Mouse (Mus musculus) heart, adult 8-10 months (tissue): ENCODE measurements around the gene Col6a2. TPM values are rescaled to one million over a fixed set of nuclear protein-coding genes. Genes with fewer than 3 reads are reported as not detected.

ENCODE experiments used
- DNase-seq: peaks from one replicate; pipeline ENCODE4 v3.0.0; 2022; ENCODE audit warnings: low spot score
- total RNA-seq, 4 experiments: library from RNA; stranded (reverse); gene quantifications; 2 replicates each; pipeline ENCODE4 v1.2.4; 2022

Gene Col6a2
- total RNA-seq, result 10 to 100 TPM; 27.7 to 45.4 (median 40.4) TPM

DNA sequence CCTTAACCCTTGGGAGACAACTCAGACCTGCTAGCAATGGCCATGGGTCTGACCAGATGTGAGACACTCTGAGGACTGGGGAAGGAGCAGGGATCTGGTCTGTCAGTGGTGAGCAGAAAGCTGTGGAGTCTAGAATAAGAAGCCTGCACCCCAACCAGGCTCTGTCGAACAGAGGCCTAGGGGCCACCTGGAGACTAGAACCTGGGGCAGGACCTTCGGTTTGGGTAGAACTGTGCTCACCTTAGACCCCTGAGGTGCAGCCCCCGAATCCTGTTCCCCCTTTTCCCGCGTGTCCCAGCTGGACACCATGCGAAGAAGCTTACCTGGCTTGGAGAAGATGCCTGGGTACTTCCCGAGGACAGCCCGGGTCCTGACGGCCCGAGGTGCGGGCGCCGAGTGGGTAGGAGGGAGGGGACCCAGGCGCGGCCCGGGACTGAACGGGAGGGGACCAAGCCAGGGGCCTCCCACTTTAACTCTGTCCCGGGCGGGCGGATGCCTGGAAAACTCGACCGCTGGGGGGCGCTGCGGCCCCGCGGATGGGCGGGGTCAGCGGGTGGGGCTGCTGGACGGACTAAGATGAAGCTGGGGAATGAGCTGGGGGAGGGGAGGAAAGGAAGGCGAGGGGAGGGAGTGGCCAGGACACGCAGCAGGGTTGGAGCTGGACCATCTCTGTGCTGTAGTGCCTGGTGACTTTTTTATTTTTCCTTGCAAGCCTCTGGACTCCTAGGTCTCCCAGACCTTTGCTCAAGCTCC lies at the start of gene Col6a2:
Col6a2 (minus strand) TSS at position 703 of the 753 bp plus-strand sequence.
- DNase-seq, result peak; percentile 88

DNA sequence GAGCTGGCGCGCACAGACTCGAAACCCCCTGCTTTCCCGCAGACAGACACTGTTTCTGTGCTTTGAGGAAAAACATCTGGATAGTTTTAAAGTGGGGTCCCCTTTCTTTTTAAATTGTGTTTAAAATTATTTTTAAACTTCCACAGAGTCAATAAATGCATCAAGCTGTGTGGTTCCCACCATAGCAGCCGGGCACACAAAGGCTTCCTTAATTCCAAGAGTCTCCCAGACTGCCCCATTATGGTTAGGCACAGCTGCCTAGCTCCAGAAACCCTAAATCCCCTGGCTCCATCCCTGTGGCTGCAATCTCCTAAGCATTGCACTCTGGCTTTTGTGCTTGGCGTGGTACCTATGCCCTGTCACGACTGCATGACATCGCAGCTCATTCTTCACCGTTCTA lies 48.5 kb upstream of the Col6a2 start:
- DNase-seq, result no peak

DNA sequence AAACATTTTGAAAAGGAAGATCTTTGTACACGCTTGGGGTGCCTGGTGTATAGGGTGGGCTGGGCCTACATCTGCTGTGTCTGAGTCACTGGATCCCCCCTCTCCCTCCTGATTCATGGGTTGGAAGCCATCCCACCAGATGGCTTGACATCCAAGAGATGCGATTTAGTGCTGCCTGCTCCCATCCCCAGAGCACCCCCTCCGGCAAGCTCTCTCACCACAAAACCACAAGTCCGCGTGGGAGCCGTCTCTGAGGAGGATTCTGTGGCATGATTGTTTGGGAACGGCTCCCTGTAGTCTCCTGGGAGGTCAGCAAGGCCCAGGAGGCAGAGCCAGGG lies 45.5 kb upstream of the Col6a2 start:
- DNase-seq, result peak; percentile 60

DNA sequence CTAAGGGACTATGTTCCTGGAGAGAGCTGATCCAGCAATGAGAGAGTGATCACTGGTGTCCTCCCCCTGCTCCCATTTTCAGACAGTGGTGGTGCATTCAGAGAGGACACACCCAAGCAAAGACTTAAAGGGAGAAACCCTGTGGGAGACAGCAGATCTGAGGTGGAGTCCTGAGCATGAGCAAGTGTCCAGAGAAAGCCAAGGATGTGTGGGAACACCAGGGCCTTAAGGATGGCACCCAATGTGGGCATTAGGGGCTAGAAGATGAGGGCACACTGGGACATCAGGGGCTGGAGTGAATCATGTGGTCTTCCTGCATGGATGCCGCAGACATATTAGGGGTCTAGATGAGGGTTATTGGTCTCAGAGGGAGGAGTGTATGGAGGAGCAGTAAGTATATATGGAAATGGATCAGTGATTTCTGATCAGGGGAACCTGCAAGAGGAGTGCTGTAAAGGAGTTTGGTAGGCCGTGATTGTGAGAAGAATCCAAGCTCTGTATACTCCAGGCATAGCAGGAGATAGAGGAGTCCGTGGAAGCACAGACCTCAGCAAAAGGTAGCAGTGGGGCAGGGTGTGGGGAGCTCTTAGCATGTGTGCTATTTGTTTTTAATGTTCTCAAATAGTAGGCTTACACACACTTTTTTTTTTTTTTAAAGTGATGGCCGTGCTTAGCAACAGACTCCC lies 45.0 kb upstream of the Col6a2 start:
- DNase-seq, result no peak

DNA sequence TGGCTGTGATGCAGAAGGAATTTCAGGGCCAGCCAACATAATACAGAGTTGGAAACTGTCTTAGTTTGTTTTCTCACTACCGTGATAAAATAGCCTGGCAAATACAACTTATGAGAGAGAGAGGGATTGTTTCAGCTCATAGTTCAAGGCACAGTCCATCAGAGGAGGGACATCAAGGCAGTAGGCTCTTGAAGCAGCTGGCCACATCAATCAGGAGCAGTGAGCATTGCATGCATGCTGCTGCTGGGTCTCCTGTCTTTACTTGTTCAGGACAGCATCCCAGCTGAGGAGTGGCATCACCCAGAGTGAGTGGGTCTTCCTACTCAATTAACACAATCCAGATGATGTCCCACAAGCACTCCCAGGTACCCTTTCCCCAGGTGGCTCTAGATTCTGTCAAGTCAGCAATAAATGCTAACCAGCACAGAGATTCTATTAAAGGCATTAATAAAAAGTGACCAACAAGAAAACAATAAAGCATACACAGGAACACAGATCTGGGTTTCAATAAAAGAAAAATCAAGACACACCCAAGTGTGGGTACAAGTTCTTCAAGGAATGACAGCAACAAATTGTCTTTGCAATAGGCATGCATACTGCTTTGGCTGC lies 43.9 kb upstream of the Col6a2 start:
- no peak for DNase-seq

DNA sequence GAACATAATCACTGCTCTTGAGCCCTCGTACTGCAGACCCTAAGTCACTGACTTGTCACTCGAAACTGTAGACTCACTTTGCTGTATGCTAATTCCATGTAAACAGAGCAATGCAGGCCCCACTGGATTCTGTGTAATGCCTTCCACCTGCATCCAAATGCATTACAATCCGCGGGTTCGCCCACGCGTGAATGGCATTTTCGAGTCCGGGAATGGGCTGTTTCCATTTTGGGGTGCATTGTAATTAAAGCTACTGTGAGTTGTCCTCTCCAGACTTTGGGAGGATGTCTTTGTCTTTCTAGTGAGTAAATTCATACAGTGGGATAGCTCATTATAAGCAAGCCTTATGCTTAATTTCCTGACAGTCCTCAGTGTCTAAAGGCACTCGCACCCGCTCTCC lies 42.1 kb upstream of the Col6a2 start:
- no peak for DNase-seq

DNA sequence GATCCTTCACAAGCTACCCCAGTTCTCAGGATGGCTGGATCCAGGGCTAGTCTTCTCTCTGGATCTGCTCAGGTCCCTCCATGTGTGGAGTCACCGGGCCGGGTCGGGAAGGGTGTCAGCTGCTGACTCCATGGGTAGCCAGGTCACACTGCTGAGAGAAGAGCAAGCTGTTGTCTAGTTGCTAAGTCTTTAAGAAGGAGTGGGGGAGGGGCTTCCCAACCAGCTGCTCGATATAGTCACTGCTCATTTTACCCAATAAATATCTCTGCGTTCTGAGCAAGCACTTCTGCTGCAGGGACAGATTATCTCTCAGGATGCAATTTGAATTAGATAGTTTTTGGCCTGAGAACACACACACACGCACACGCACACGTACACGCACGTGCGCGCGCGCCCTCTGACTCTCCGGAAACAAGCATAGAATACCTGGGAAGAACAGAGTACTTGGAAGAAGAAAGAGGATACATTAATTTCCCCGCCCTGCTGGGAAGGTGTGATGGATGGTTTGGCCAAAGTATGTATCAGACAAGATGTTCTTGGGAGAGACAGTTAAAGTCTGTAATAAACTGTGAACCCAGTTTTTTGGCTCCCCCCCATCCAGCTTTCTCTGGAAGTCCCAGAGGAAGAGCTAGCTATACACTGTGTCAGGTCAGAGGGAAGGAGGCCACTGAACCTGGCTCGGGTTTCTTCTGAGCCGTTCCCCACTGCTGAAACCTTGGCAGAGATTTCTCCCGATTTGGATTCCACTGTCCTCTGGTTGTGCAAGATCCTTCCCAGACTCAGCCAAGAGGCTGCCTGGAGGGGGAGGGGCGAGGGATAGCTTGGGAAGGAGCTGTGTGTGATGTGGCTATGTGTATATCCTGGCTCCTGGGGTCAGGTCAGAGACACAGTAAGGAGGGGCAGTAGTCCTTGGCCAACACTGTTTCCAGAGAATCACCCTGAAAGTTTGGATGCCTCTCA lies 41.0 kb upstream of the Col6a2 start:
- DNase-seq, result peak; percentile 78

DNA sequence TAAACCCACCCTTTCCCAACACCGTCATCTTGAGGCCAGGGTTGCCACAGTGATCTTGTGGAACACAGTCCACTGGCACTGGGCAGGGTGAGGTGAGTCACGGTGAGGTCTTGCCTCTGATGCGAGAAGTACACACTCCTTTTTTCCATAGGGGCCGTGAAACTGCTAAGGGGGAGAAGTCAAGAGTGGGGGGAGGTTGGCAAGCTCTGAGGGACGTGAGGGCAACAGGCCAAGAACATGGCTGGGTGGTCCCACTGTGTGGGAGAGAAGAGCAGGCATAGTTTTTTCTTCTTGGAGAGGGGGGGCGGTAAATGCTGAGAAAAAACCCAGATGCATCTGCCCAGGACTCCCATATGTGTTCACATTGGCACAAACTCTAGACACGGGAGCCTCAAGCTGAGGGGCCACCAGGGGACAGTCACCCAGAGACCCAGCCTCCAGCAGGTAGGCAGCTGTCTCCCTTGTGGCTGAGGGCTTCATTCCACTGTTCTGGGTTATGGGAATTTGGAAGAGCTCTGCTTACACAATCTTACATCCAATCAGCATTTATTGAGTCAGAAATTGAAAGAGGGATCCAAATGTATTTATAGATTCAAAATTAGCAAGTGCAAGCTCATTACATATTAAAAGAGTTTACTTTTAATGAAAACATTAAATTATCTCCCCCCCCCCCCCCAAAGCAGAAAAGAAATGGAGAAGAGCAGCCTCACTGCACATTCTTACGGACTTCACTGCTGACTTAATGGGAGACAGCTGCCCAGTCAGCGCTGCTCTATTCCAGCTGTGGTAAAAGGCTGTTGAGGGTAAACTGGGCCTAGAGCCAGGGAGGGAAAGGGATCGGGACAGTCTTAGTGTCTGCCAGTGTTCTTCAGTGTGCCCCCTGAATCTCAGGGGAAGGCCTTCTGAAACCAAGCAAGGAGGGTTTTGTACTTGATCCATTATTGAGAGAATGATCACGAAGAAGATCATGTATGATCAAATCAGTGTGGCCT lies 30.2 kb upstream of the Col6a2 start:
- DNase-seq, result no peak

DNA sequence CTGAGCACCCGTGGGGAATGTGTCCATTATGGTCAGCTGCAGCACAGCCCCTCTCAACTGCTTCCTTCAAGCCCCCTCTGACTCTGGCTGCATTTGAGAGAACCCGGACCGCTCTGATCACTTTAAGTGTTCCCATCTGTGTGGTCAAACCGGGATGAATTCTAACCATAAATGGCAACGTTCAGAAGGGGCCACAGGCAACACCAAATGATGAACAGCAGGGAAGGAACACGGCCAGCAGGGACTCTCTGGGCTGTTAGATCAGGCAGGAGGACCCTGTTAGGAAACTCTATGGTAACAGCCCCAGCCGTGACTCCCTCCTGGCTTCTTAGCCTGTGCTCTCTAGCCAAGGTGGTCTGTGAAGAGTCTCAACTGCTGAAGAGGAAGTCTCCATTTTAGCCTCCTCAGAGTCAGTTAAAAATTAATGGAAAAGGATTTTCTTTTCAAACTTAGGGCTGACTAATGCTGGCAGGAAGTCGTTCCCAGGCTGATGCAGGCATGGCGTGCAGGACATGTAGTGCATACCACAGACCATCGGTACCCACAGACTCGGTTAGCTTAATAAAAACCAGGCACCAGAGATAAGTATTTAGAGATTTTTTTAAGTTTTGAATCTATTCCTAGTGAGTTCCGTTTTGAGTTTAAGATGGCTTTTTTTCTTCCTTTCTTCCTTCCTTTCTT lies 27.4 kb upstream of the Col6a2 start:
- no peak for DNase-seq

DNA sequence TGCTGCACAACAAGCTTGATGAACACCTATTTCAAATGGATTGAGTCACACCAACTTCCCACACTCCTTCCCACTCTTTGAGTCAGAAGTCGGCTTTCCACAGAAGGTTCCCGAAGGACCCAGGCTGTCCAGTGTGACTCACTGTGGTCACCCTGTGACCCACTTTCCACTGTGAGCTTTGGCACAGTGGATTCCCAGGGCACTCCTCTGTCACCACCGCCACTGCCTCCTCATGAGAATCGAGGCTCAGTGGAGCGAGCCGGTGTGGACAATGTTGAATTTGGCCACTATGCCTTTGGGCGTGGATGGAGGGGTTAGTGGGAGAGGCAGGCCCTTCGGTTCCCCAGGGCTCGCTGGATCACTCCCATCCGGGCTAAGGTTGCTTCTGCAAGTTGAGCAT lies 25.3 kb upstream of the Col6a2 start:
- DNase-seq, result peak; percentile 67

DNA sequence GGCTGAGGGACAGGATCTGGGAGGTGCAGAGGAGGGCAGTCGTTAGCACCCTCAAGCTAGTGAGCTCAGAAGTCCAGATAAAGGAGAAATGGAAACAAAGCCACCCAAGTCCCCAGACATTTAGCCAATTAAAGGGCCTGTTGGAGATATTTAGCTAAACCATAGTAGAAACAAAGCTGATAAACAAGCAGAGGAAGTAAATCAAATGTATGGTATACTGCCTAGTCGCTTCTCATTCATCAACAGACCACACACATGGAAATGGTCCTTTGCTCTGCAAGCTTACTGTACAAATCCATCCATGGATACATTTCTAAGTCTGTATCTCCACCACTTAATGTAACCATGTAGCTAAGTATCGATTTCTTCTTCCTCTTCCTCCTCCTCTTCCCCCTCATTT lies 24.0 kb upstream of the Col6a2 start:
- no peak for DNase-seq

DNA sequence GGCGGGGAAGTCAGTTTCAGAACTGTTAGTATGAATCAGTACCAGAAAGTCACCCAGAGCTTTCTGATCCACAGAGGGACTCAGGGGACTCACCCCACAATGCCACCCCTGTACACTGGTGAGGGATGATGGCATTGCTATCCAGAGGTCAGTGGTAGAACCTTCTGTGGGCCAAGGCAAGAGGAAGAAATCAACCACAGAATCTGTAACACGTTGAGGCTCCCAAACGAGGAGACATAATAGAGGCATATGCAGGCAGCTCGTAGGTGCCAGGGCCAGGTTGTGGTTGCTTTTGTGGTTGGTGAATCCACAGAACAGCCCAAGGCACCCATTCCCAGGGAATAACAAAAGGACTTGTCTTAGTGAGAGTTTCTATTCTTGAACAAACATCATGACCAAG lies 22.3 kb upstream of the Col6a2 start:
- DNase-seq, result no peak

DNA sequence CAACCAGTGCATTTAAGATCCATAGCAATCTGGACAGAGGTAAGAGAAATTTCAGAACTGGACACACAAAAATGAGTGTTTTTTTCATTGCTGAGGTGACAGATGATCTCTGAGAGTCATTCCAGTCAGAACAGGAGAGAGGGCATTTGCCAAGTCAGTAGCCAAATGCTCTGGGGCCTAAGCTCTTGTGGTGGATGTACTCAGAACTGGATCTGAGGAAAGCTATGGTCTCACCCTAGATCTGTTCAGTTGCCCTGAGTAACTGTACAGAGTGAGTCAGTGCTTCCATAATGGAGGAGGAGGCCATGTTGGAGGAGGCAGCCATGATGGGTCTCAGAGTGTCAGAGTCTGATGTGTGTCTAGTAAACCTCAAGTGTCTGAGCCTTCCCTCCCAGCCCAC lies 21.6 kb upstream of the Col6a2 start:
- no peak for DNase-seq

DNA sequence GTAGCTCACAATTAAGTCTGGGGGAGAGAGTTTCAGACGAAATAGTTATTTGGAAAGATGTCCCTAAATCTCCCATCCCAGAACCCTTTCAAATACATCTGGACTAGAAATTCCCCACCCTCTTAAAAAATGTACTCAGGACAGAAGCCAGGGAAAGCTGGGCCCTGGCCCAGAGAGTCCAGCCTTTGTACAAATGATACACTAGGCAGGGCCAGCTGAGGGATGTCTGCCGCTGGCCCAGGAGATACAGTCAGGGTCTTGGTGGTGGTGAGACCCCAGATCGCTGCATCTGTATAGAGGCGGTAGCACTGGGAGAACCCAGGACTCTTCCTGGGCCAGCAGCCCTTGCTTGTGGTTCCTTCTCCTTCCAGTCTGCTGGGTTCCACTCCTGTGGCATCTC lies 20.6 kb upstream of the Col6a2 start:
- DNase-seq, result peak; percentile 72

DNA sequence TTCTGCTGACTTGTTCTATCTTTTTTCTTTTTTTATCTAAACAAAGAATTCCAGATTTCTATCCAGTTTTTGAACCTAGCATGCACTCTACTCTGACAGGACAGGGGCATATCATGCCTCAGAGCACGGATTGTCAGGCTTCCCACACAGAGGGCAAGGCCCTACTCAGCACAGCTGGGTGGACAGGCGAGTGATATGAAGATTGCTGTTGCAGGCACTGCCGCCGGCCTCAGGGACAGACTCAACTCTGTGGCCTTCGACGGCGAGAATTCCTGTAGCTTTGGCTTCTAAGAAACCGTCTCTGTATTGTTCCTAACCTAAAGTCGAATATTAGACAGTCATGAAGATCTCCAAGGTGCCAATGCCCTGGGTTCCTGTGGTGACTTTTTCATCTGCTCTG lies 20.0 kb upstream of the Col6a2 start:
- no peak for DNase-seq

DNA sequence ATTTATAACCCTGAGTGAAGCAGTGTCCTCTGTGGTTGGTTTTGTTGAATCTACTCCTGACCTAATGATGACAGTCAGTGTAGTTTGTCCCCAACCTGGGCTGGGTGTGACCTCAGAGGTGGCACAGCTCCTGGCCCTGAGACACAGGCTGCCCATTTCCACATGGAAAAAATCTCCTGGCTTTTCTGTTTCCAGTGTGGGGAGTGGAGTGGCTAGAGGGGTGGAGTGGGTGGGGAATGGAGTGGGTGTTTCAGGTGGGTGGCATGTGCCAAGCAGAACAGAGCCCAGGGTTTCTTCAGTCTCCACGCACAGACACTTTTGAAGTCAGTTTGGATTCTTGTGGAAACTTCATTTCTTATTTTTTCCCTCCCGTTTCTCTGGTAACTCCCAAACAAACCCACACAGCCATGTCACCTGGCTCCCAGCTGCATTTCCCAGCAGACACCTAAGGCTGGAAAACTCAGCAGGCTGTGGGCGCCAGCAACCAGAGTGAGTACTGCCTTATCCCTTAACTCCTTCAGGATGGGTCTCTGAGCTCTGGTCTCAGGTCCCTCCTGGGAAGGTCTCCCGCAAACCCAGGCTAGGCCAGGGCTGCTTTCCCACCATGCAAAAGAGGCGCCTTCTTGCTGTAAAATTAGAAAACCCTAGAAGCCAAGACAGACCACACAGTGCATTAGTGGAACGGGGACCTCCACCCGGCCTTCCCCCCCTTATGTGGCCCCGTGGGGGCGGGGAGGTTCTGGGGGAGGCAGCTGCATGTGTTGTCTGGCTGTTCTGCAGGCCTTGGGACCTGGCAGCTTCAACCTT lies 19.4 kb upstream of the Col6a2 start:
- no peak for DNase-seq

DNA sequence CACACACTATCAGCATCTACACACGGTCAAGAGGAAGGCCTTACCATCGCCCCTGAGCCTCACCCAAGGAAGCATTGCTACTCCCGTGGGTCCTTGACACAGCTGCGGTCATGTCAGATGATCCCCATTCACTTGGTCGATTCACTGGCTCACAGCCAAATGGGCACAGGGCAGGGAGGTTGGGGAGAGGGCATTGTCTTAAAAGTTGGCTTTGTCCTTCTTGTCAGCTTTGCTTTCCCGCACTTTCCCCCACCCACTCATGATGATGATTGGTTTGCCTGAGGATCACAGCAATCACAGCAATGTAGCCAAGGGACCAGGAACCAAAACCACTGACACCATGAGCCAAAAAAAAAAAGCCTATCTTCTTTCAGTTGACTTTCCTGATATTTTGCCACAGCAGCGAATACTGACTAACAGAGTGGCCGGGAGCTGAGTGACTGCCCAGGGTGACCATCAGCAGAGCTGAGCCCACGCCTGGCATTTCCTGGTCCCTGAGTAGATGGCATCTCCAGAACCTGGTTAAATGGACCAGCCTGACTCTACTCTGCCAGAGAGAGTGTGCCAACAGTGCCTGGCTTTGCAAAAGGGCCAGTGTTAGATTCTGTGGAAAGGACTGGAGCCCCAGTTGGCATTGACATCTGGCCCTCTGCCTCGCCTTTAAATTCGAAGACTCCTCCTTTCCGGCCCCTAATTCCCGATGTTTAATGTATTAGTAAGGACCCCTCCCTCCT lies 18.6 kb upstream of the Col6a2 start:
- DNase-seq, result no peak

DNA sequence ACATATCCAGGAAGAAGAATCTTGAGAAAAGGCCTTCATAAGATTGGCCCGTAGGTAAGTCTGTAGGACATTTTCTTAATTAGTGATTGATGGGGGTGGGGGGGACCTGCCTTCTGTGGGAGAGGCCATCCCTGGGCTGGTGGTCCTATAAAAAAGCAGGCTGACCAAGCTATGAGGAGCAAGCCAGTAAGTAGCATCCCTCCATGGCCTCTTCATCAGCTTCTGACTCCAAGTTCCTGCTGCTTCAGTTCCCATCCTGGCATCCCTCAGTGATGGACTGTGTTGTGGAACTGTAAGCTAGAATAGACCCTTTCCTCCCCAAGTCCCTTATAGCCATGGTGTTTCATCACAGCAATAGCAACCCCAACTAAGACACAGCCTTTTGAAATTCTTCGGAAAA lies 16.5 kb upstream of the Col6a2 start:
- no peak for DNase-seq

DNA sequence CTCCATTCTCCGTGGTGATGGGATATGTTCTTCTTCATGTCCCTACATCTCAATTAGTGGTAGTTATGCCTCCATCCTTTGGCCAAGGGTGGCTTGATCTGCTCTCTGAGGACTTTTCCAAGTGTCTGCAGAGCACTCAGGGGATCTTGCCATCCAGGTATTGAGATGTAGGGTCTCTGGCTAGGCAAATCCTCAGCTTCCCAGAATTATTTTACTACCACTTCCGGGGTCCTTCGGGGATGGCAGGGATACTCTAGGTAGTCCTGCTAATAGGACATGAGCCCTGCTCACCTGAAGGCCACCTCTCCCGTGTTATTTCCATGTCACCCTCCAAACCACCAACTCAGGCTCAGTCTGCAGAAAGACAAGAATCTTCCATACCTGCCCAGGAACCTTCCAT lies 13.2 kb upstream of the Col6a2 start:
- no peak for DNase-seq
